Mouse (Mus musculus) right cerebral cortex, adult 18-20 months (tissue): ENCODE measurements at regions not wholly inside any gene's neighbourhood (a gene's known extent, or its start where the extent isn't known, plus 50 kb on each side); places are given as distances from the start of the nearest gene placed in this dataset.

Source experiments
- DNase-seq: peaks from one replicate; pipeline ENCODE4 v3.0.0; 2022; ENCODE audit warnings: mixed read lengths

- DNase-seq: peak; percentile 79
Observed at GRCm38 (mm10) chr4:53217608-53218290, 58.1 kb upstream of the Abca1 start.

DNA sequence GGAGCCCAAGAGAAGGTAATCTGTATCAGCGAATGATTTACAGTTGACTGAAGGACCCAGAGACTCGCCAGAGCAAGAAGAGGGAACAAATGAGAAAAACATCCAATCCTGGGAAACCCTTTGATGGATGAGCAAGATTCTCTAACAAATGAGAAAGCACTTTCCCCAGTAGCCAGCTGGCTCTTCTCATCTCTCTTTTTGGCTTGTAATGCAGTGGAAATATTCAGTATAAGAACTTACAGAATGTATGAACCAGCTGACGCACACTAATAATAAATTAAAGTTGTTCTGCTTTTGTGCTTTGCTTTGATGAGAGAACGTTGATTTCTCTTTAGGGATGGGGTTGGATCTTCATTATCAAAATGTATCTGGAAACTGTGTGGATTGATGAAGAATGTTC lies 52.8 kb upstream of the Abca1 start:
- no peak for DNase-seq

GRCm38 (mm10) chr4:53210685-53211084 lies 51.0 kb upstream of the Abca1 start:
- DNase-seq: no peak
